Mouse (Mus musculus): ENCODE measurements around the gene Plpp3.
"Not testable (repeated sequence)": the region's sequence is repeated elsewhere in the genome, so short reads cannot be mapped to it uniquely, and the experiment has no call there.

Plpp3 gene

DNA sequence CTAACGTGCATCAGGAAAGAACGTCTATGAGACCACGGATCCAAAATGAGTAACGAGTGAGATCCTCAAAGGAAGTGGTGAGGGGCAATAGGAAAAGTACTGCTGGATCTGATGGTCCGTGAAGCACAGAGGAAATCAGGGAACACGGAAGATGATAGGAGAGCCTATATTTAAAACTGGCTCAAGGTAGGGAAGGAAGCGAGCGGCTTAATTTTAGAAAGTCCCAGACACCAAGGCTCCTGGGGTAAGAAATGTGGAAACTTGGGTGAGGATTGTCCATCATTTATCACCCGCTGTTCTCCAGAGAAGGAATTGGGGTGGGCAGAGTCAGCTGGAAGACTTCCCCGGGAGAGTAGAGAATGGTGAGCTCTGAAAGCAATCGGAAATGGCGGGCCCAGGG is 105.2 kb downstream of the Plpp3 start:
- no peak for DNase-seq

DNA sequence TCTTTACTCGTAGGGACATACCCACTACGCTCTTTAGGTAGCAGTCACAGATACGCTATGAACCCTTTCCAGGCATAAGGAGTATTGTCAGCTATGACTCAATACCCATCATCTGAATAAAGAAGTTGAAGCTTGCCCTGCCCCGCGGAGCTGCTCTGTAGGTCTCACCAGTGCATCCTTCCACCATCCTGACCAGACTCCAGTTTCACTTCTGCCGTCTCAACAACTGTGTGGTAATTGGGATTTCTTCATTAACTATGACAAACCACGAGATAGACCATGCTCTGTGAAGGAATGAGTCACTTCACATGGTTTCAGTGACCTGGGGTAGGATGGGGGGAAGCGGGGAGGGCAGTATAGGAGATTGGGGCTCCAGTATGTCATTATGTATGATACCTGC is 106.5 kb downstream of the Plpp3 start:
- no peak for DNase-seq

DNA sequence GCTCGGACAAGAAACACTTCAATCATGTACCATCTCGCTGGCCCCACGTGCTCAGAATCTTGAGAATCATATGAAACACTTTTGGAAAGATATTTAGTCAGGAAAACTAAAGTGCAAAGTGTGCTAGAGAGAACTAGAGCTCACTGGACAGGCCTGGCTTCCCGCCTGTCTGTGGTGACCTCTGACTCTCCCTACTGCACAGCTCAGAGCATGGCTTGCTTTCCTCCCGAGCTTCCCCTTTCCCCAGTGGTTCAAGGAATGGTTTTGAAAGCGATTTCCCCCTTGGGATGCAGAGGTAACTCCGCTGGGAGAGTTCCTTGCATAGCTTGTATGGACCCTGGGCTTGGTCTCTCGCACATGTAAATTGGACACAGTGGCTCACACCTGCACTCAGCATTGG is 107.9 kb downstream of the Plpp3 start:
- DNase-seq = no peak

DNA sequence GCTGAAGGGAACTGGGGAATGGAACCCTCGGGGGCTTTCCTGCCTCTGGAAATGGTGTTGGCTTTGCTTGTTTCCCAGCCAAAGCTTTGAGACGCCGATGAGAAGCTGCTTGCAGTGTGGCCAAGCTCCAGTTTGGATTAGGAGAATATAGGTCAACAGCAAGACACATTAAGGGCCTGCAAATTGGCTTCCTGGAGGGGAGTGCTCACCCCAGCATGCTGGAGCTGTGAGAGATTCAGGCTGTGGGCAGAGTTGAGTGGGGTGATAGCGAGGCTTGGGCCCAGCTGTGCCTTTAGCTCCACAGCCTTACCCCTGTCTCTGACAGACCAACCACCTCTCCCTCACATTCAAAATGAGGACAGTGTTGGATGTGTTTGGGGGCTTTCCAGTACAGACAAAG is 108.5 kb downstream of the Plpp3 start:
- DNase-seq = no peak

DNA sequence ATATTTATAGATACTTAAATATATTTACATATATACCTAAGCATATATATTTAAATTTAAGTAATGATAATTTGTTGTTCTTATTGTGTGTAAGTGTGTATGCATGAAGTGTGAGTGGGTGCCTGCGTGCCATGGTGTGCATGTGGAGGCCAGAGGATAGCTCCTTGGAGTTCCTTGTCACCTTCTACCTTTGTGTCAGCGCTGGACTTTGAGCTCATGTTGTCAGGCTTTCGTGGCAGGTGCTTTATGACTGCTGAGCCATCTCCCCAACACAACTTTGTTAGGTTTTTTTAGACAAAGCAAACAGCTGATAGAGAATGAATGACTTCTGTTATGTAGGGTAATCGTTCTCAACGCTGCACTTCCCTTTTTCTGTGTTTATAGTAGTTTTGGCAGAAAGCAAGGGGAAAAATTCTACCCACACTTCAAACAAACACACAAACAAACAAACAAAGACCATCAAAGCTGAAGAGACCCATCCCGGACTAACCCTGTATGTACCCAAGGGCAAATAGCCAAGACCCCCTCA is 111.1 kb downstream of the Plpp3 start:
- no peak for DNase-seq

DNA sequence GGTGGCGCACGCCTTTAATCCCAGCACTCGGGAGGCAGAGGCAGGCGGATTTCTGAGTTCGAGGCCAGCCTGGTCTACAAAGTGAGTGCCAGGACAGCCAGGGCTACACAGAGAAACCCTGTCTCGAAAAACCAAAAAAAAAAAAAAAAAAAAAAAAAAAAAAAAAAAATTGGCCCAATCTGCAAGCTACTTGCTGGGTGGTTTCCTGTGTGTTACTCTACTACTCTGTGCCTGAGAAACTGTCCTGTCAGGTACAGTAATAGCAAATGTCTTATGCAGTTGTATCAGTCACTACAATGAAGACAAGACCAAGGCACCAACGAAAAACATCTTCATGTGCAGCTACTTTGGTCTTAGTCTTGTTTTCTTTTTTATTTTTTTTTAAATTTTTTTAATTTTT is 112.3 kb downstream of the Plpp3 start:
- not testable (repeated sequence) for DNase-seq

DNA sequence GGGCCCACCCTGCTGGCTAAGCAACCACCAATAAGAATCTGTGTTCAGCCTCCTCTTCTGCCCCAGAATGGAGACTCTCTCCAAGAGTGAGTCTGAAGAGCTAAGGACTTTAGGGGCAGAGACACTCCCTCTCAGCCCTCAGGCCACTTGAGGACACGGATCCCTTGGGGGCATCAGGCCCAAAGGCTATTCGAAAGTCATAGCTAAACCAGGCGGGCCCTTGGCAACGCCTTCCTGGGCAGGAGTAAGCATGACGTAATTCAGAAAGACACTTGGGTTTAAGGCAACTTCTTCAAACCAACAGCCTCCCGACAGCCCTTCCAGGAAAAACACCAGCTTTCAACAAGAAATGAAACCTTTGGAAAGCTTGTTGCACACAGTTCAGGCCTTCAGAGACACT is 114.0 kb downstream of the Plpp3 start:
- DNase-seq = no peak

DNA sequence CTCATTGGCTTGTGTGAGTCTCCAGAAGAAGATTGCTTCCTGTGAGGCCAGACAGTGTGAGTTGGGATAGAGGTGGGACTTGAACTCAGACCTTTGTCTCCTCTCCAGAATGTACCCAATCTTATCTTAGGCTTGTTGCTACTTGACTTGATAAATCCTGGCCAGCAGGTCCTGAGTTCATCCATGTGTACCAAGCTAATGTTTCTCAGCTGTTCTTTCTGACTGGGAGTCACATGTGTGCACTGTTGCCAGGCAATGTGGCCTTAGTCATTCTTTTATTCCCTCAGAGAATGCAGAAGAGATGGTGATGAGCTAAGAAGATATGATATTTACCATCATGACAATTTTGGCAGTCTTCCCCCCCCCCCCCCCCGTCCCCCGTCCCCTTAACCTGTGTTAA is 115.9 kb downstream of the Plpp3 start:
- no peak for DNase-seq

DNA sequence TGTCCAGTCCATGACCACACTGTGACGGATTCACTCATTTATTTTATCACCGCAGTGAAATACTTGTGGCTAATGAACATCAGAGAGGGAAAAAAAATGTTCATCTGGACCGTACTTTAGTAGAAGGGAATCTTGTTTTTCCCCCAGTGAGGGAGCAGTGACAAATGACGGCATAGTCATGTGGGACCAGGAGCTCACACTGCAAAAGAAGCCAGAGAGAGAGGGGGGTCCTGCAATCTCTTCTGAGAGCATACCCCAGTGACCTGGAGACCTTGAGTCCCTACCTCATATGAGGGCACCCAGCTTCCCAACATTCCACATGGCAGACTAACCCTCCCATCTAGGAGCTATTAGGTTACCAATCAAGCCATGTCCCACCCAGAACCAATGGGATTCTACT is 116.3 kb downstream of the Plpp3 start:
- DNase-seq = no peak

DNA sequence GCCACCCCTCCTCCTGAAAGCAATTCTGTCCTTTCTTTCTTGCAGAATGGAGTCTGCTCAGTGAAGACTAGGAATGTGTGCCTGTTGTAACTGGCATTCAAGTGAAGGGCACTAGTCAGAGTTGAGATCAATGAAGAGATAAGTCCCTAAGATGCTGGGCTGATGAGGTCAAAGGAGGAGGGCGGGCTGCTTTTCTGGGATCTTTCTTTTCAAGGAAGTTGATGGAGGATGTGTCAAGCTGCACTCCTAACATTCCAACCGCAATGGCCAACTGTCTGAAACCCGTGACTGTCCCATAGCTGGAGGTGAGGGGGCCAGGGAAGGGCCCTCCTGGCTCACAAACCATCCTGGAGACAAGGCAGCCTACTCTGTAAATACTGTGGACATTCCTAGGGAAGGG is 118.5 kb downstream of the Plpp3 start:
- no peak for DNase-seq

DNA sequence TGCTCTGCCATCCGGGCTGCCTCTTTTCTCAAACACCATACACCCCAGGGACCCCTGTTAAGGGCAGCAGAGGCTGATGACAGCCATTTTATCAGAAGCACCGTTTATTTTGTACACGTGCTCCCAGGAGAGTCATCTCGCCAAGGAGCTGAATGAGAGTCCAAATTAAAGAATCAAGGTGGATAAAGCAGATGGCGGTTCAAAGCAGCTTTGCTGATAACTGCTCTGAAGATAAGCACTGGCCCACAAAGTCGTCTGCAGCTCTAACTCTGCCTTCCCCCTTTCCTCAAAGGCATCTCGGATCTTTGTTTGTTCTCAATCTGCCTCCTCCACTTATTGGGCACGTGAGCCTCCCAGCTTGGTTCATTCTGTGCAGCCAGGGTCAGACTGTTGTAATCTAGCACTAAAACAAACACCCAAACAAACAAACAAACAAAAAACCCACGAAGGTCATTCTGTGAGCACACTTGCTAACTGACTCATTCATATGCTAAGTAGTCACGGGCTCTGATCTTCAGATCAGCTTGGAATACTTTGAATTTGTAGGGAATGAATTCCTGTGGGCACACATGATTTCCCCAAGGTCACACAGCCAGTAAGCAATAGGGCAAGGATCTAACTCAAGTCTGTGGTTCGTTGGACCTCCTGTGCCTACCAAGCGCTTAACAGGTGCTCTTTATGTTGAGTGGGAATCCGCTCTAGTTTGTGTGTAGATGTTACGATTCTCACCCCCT is 119.1 kb downstream of the Plpp3 start:
- DNase-seq = no peak

DNA sequence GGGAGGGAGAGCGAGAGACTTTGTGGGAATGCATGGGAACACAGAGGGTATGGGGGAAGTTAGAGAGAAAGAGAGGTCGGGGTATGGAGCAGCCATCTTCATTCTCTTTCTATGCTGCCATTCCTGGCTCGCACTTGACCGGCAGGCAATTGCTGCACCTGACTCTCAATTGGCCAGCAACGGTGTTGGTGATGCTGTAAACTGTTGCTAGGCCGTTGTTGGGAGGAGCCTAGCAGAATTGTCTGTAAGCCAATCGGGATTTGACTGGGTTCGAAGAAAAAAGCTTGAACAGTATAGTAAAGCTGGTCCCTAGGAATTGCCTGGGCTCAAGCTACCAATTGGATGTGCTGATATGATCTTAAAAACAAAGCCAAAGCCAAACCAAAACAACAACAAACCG is 121.0 kb downstream of the Plpp3 start:
- DNase-seq = no peak

DNA sequence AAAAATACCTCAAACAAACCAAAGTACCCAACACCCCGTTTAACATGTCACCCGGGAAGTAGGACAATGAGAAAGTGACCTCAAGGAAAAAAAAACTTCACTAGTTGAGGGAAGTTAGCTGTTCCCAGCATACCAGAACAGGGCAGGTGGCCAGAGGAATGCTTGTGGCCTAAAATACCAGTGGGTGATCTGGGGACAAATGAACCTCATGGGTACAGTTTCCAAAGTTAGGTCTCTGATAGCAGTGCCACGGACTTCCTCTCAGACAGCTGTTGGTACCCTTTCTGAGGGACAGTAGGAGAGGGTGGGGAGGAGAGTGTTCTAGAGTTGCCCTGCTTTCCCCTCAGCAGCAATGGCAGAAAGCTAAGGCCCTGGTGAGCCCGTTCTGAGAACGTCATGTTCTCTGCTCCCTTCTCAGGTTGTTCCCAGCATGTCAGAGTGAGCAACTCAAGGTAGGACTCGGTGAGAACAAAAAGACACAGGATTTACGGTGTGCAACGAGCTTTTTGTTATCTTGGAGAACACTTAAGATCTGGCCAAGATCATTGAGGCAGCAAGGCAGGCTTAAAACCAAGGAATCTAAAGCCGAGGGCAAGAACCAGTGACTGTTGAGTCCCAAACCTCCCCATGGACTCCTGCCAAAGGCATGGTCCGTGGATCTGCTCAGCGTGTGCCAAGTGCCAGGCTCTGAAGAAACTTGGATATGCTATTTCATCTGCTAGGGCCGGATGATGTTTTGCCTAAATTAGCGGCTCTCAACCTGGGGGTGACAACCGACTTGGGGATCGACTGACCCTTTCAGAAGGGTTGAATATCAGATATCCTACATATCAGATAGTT is 121.6 kb downstream of the Plpp3 start:
- no peak for DNase-seq

DNA sequence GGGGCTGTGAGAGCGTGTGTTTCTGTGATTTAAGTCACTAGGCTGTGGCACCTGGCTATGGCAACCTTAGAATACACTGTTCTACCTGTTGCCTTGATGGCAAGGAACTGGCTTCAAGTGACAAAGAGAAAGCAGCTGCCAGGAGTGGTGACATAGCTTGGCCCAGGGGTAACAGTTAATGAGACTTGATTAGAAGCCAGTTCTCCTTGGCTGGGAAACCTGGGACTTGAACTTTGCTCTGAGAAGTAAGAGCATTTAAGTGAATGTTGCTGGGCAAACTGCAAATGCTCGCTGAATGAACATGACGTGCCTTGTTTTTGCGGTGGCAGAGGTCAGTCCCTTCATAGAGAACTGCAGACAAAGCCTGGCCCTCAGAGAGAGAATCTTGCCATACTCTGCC is 122.7 kb downstream of the Plpp3 start:
- DNase-seq = no peak

DNA sequence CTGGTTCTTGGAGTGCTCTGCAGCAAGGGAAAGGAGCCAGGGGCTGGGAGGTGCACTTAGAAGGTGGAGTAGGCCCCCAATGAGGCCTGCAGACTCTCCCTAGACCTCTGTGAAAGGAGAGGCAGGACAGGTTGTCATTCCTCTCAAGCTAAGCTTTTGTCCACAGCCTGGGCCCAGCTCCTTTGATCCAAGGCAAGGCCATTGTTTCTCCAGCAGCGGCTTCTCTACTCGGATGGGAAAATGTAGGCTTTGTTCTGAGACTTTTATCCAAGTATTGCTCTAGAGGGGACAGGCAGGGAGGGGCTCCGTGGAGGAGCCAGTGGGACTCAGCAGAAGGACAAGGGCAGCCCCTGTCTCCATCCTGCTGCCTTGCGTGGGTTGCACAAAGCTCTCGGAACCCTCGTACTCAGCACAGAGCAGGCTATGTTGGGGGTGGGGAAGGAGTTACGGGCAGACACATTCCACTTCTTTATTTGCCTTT is 124.6 kb downstream of the Plpp3 start:
- DNase-seq = no peak
